Mouse (Mus musculus): ENCODE results near the gene Cog7.
A peak's percentile ranks its signal among the peaks of the same experiment; 100 is the strongest.

Cog7 gene

GRCm38 (mm10) chr7:121981307-121981871 is at the start of gene Cog7:
Gene Cog7, minus strand, starts transcription at chr7:121981711.
- DNase-seq, result peak; percentile 88 to 96

DNA sequence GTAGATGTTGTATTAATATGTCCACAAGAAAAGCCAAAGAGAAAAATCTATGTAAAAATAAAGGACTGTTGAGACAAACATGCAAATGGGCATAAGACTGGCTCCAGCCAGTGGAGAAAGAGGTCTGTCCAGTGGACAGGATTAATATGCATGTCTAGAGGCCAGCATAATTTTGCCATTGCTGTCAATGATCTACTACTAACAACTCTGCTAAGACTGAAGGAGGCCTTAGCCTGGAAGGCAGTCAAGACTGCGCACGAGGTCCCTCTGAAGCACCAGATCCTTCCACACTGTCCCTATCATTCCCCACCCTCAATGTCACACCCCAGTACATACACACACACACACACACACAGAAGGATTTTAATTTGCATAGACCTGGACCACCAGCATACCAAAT is 40.6 kb upstream of the Cog7 start:
- DNase-seq, result no peak

- DNase-seq, result peak; percentile 87 to 89
These were observed 39.3 kb upstream of the Cog7 start, which contains the start of gene Gga2 for GRCm38 (mm10) chr7:122020667-122021354. Gene Gga2, minus strand, starts transcription at chr7:122021222.

- peak in 1 of 2 experiments; percentile 34 for DNase-seq
These were observed 38.8 kb upstream of the Cog7 start for GRCm38 (mm10) chr7:122020273-122020666.

- peak in 1 of 2 experiments; percentile 13 for DNase-seq
These were observed 37.5 kb upstream of the Cog7 start for GRCm38 (mm10) chr7:122018978-122019377.

DNA sequence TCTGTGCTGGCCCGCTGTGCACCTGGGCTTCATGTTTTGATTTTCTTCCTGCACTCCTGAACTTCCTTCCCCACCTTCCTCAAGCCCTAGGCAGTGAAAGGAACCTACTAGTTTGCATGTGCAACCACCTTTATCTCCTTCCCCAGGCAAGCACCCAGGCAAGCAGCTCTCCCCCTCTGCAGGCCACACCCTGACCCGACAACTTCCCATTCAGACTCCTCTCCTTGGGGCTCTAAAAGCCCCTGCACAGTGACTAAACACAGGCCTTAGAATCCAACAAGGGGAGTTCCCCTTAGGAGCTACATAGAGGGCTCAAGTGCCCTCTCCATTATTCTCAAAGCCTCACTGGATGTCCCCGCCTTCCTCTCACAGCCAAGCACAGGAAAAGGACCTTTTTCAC is 36.7 kb upstream of the Cog7 start:
- no peak for DNase-seq

DNA sequence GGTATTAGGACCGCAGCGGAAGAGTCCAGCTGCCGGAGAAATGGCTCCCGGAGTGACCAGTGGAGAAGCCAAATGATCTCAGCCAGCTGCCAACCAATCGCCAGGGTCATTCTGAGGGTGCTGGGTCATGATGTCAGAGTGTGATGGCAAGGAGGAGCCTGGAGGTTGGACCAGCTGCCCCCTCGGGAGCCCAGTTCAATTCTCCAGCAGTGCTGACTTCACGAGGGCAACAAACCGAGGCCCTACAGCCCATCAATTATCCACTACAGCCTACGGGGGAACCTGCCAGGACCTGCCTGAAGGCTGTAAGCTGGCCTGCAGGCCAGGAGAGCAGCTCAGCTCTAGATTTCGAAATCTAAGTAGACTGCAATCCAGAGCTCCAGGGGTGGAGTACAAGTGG is 34.2 kb upstream of the Cog7 start:
- DNase-seq, result no peak

GRCm38 (mm10) chr7:122015105-122015504 is 33.6 kb upstream of the Cog7 start:
- DNase-seq, result no peak

- no peak for DNase-seq
These were observed 31.4 kb upstream of the Cog7 start for GRCm38 (mm10) chr7:122012949-122013348.

DNA sequence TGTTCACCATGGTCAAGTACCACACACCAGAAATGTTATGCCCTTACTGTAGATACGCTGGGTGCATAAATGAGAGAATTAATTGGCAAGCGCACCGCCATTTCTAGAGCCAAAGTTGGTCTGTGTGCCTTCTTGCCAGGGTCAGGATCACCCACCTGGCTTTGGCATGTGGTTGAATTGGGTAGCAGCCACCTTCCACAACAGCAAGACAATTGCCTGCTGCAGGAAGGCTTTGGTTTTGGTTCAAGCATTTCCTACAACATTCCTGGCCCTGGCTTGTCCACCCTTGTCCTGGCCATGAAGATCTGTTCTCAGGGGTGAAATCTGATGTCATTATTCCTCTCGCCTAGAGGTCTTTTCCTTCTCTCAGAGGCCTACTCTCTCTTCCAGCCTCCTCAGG is 30.9 kb upstream of the Cog7 start:
- DNase-seq, result peak; percentile 17 to 19

DNA sequence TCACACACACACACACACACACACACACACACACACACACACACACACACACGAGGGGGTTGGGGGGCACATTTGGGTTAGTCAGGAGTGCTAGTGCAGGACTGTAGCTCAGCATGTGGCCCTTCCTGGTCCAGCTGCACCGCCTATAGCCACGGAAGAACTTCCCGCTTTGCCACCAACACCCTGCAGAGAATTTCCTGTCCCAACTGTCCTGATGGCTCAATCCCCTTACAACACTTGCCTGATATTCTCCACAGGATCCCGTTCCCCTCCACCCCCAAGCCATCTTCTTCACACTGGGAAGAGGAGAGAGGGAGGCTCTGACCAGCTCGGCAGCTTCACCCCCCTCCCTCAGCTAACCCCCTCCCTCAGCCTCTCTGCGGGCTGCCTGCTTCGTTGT is 18.9 kb upstream of the Cog7 start:
- peak in 1 of 2 experiments; percentile 13 for DNase-seq

GRCm38 (mm10) chr7:121995961-121996360 is 14.4 kb upstream of the Cog7 start:
- no peak for DNase-seq

DNA sequence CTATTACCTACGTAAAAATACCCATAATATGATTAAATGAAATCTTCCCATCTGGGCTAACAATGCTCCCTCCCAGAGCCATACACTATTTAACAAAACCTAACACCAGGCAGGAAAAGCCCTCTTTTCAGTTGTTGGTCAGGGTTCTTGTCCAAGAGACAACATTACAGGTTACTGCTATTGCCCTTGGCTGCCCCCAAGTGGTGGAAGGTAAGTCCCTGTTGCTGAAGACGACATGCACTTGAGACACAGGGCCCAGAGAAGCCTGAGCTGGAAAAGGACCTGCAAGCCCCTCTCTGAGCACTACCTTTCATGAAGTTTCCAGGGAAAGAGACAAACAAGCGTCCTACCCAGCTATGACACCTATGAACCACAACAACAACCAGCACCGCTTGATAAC is 6.5 kb downstream of the Cog7 start:
- DNase-seq, result peak; percentile 77 to 79

DNA sequence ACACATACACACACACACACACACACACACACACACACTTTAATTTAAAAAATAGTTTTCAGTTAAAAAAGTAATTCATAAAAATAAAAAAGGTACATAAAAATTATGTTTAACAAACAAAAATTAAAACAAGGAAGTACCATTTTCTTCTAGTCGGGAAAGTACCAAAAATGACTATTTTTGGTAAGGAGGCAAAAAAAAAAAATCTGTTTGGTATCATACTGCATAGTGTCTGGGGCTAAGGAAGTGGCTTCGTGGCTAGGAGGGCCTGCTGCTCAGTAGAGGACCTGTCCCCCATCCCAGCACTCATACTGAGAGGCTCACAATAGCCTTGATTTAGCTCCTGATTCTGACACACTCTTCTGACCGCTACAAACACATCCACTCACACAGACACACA is 9.8 kb downstream of the Cog7 start:
- no peak for DNase-seq

- no peak for DNase-seq
These were observed 11.3 kb downstream of the Cog7 start for GRCm38 (mm10) chr7:121970250-121970649.

DNA sequence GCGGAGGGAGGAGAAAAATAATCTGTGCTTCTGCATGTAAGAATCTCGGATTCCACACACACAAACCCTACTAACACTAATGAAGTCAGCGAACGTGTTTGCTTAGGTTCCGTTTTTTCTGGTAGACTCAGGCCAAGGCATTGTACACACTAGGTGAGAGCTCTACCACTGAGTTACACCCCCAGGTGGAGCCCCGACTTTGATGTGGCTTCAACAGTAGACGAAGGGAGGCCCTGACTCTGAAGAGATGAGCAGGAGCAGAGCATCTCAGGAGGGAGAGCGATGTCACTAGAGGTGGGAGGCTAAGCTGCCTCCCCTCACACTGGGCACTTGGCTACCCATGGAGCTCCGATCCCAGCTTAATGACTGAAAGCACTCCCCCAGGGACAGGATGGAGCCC is 12.7 kb downstream of the Cog7 start:
- DNase-seq, result no peak

GRCm38 (mm10) chr7:121968242-121968641 is 13.3 kb downstream of the Cog7 start:
- no peak for DNase-seq

- no peak for DNase-seq
These were observed 15.3 kb downstream of the Cog7 start for GRCm38 (mm10) chr7:121966169-121966568.

DNA sequence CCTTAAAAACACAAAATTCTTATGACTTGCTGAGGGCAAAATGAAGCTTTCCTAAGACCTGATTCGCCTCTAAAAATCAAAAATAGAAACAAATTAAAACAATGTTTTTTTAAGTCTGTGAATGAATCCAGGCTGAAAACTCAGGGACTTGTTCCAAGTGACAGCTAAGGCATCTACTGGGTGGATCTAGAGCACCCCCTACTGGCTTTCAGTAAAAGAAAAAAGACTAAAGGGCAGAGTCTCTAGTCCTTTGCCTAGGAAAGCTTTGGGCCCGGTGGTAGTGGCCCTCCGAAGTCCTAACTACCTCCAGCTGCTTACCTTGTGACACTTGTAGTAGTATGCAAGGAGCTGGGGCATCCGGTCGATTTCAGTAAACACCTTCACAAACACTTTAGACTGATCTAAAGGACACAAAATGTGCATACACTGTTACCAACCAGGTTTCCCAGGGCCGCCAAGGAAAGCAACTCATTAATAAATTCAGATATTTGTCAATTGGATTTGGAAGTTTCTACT is 17.6 kb downstream of the Cog7 start:
- peak; percentile 67 to 73 for DNase-seq

GRCm38 (mm10) chr7:121962571-121962959 is 18.9 kb downstream of the Cog7 start:
- DNase-seq, result no peak

GRCm38 (mm10) chr7:121961913-121962570 is 19.5 kb downstream of the Cog7 start:
- DNase-seq, result no peak

GRCm38 (mm10) chr7:121955802-121956201 is 25.7 kb downstream of the Cog7 start:
- DNase-seq, result no peak

GRCm38 (mm10) chr7:121954891-121955669 is 26.4 kb downstream of the Cog7 start:
- DNase-seq, result no peak

Data from cerebellum, adult 18-20 months (tissue).